Mouse (Mus musculus): ENCODE measurements around the gene Tbccd1. TPM values are rescaled to one million over a fixed set of nuclear protein-coding genes. Genes with fewer than 3 reads are reported as not detected.

Tbccd1 gene
- polyA plus RNA-seq, 1 experiment: not detected

DNA sequence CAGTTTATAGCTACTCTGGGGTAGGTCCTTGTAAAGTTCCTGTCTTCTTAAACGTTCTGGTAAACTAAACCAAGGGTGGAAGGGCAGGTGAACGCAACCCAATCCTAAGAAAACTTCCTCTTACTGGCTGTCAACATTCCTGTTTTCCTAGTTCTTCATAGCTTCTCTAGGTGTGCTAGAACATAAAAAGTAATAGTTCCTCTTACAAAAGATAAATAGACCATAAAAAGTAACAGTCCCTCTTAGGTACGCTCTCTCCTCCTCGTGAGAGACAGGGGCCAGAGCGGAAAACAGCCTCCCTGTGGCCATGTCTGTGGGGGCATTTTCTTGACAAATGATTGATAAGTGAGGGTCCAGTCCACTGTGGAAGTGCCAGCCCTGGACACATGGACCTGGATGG is 12.6 kb downstream of the Tbccd1 start:
- H3K4me3 ChIP-seq (ENCODE audit: insufficient read depth, low read depth, low read length): peak overlapping the region; percentile 65; the same call in 1 of the 2 replicates
- TF ChIP-seq CTCF (IDR thresholded peaks at IDR 0.05; ENCODE audit: insufficient read depth, low read depth, low read length): no peak
- no peak for TF ChIP-seq POLR2A (IDR thresholded peaks at IDR 0.05; ENCODE audit: insufficient read depth, low read depth, low read length)

DNA sequence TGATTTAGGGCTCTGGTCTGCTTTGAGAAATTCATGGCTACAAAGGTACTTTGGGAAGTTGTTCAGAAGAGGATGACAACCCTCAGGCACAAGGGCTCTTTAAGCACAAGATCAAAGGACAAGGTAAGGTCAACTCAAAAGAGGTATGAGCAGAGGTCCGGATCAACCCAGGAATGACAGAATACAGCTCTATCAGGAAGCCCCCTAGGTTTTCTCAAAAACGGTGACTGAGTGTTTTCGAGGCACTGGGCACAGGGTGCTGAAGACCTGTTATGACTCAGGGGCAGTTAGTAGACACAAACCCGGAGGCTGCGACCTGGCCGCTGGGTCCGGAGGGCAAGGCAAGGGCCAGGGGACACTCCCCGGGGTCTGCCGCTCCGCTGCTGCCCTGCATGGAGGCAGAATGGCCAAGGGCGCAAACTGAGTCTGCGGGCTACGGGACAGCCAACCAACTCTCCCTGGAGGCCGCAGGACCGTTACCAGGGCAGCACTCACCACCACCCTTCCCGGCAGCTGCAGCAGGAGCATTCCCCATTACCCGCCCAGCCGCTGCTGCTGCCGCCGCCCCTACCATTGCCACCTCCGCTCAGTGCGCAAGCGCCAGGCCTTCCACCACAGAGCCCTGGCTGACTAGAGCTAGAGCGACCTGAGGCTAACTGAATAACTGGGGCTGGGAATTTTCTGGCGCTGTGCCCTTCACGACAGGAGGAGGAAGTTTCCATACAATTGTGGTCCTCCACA is 13.2 kb downstream of the Tbccd1 start:
- TF ChIP-seq CTCF (IDR thresholded peaks at IDR 0.05; ENCODE audit: insufficient read depth, low read depth, low read length): no peak
- TF ChIP-seq POLR2A (IDR thresholded peaks at IDR 0.05; ENCODE audit: insufficient read depth, low read depth, low read length): peak; percentile 50
- Histone ChIP-seq H3K27ac (ENCODE audit: insufficient read depth, low read depth, low read length) (peak overlapping the region; percentile 54; the same call in 1 of the 2 replicates), H3K4me3 (ENCODE audit: insufficient read depth, low read depth, low read length) (peak overlapping the region; percentile 65), H3K4me1 (ENCODE audit: control insufficient read depth, insufficient read depth, low read length) (peaks cover 11% of the 10 kb centered on the region)
- WGBS: 4% methylated on average over 26 of the region's 26 CpGs

More for the DNA sequence above, 12.6 kb downstream of the Tbccd1 start:
- WGBS: 54% methylated on average over 5 of the region's 5 CpGs
- H3K27ac ChIP-seq (ENCODE audit: insufficient read depth, low read depth, low read length): no peak overlapping the region
- peaks cover 8% of the 10 kb centered on the region for H3K4me1 ChIP-seq (ENCODE audit: control insufficient read depth, insufficient read depth, low read length)

DNA sequence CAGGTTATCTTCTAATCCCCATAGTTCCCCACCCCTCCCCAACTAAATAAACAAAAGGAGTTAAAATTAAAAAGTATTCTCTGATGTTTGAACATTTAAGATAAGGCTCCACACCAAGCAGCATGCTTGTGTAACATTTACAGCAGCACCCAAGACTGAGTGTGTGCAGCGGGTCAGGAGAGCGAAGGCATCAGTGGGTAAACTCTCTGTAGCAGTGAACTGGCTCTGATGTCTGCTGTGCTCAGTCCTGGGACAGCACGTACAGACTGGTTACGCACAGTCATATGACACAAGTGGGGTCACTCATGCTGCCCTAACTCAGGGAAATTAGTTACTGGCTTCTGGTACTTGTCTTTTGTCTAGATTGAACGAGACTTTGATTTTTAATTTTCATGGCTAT is 14.6 kb downstream of the Tbccd1 start:
- 96% methylated on average over 5 of the region's 5 CpGs for WGBS
- TF ChIP-seq CTCF (IDR thresholded peaks at IDR 0.05; ENCODE audit: insufficient read depth, low read depth, low read length): no peak
- TF ChIP-seq POLR2A (IDR thresholded peaks at IDR 0.05; ENCODE audit: insufficient read depth, low read depth, low read length): no peak
- H3K27ac ChIP-seq (ENCODE audit: insufficient read depth, low read depth, low read length): no peak overlapping the region
- H3K4me3 ChIP-seq (ENCODE audit: insufficient read depth, low read depth, low read length): no peak overlapping the region
- peaks cover 11% of the 10 kb centered on the region for H3K4me1 ChIP-seq (ENCODE audit: control insufficient read depth, insufficient read depth, low read length)

- WGBS: 39% methylated on average over 3 of the region's 3 CpGs
Measured at GRCm38 (mm10) chr16:22839146-22839857, 18.2 kb downstream of the Tbccd1 start.

GRCm38 (mm10) chr16:22832932-22833525 is 24.4 kb downstream of the Tbccd1 start:
- WGBS: 92% methylated on average over 3 of the region's 3 CpGs
- H3K4me1 ChIP-seq (ENCODE audit: control insufficient read depth, insufficient read depth, low read length): no peaks in the 10 kb centered on the region
- no peak for TF ChIP-seq POLR2A (IDR thresholded peaks at IDR 0.05; ENCODE audit: insufficient read depth, low read depth, low read length)
- TF ChIP-seq CTCF (IDR thresholded peaks at IDR 0.05; ENCODE audit: insufficient read depth, low read depth, low read length): no peak
- no peak overlapping the region for H3K27ac ChIP-seq (ENCODE audit: insufficient read depth, low read depth, low read length)
- H3K4me3 ChIP-seq (ENCODE audit: insufficient read depth, low read depth, low read length): no peak overlapping the region

More at GRCm38 (mm10) chr16:22839146-22839857, 18.2 kb downstream of the Tbccd1 start:
- no peak overlapping the region for H3K4me3 ChIP-seq (ENCODE audit: insufficient read depth, low read depth, low read length)
- H3K4me1 ChIP-seq (ENCODE audit: control insufficient read depth, insufficient read depth, low read length): peaks cover 8% of the 10 kb centered on the region
- H3K27ac ChIP-seq (ENCODE audit: insufficient read depth, low read depth, low read length): peak overlapping the region; percentile 82
- no peak for TF ChIP-seq POLR2A (IDR thresholded peaks at IDR 0.05; ENCODE audit: insufficient read depth, low read depth, low read length)
- TF ChIP-seq CTCF (IDR thresholded peaks at IDR 0.05; ENCODE audit: insufficient read depth, low read depth, low read length): no peak

- WGBS: 12% methylated on average over 8 of the region's 8 CpGs
- no peak for TF ChIP-seq POLR2A (IDR thresholded peaks at IDR 0.05; ENCODE audit: insufficient read depth, low read depth, low read length)
- no peak for TF ChIP-seq CTCF (IDR thresholded peaks at IDR 0.05; ENCODE audit: insufficient read depth, low read depth, low read length)
- no peak overlapping the region for H3K4me3 ChIP-seq (ENCODE audit: insufficient read depth, low read depth, low read length)
- no peaks in the 10 kb centered on the region for H3K4me1 ChIP-seq (ENCODE audit: control insufficient read depth, insufficient read depth, low read length)
- no peak overlapping the region for H3K27ac ChIP-seq (ENCODE audit: insufficient read depth, low read depth, low read length)
Measured at GRCm38 (mm10) chr16:22820731-22821130, 36.7 kb downstream of the Tbccd1 start.

GRCm38 (mm10) chr16:22811477-22811876 is 46.0 kb downstream of the Tbccd1 start, which contains the start of gene Crygs:
Crygs (minus strand) TSS chr16:22811577.
- TF ChIP-seq POLR2A (IDR thresholded peaks at IDR 0.05; ENCODE audit: insufficient read depth, low read depth, low read length): no peak
- no peak for TF ChIP-seq CTCF (IDR thresholded peaks at IDR 0.05; ENCODE audit: insufficient read depth, low read depth, low read length)
- Histone ChIP-seq H3K4me3 (ENCODE audit: insufficient read depth, low read depth, low read length) (no peak within 1 kb of the TSS), H3K4me1 (ENCODE audit: control insufficient read depth, insufficient read depth, low read length) (no peaks in the 10 kb centered on the region), H3K27ac (ENCODE audit: insufficient read depth, low read depth, low read length) (no peak within 1 kb of the TSS)
- WGBS: 53% methylated on average over 2 of the region's 2 CpGs

- Histone ChIP-seq H3K27ac (ENCODE audit: insufficient read depth, low read depth, low read length) (no peak overlapping the region), H3K4me1 (ENCODE audit: control insufficient read depth, insufficient read depth, low read length) (no peaks in the 10 kb centered on the region), H3K4me3 (ENCODE audit: insufficient read depth, low read depth, low read length) (no peak overlapping the region)
- TF ChIP-seq CTCF (IDR thresholded peaks at IDR 0.05; ENCODE audit: insufficient read depth, low read depth, low read length): 0 out of 2 replicates have a peak, but pooled peaks have one; percentile 37
- TF ChIP-seq POLR2A (IDR thresholded peaks at IDR 0.05; ENCODE audit: insufficient read depth, low read depth, low read length): no peak
- WGBS: 5% methylated on average over 17 of the region's 17 CpGs
Measured at GRCm38 (mm10) chr16:22807468-22808070, 49.9 kb downstream of the Tbccd1 start.

Measured in olfactory bulb, adult 2 months (tissue).